Mouse (Mus musculus): ENCODE results near the gene Limk1.

- TF ChIP-seq CTCF (IDR thresholded peaks at IDR 0.05; ENCODE audit: low read depth) (no peak), EP300 (IDR thresholded peaks at IDR 0.05; ENCODE audit: low read depth) (no peak)
Observed at GRCm38 (mm10) chr5:134684398-134684797, 4.0 kb downstream of the Limk1 start.
